In the genomic region with DNA sequence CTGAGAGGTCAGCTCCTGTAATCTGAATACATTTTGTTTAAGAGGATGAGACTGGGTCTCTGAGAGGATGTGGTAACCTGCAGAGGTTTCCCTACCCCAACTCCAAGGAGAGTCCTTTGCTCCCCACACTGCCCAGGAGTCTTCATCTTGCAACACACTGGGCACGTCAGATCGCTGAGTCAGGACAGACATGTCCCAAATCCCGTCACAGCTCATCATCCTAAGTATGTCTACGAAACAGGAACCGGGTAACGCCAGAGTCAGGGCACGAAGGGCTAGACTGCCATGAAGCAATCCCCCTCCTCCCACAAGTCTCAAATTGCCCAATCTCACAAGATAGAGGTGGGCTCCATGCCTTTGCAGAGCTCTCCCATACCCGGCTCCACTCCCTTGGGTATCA, we compare ENCODE assay signal across 8 mouse cellular contexts. TPM values are rescaled to one million over a fixed set of nuclear protein-coding genes. Genes with fewer than 3 reads are reported as not detected.
DNase-seq lines count a peak whose midpoint lies in the region; ATAC-seq and TF ChIP-seq lines count a peak whose summit lies in the region.
"Had no signal": no experiment of that assay in that cellular context is flagged by ENCODE, and none has a peak within 500 bp of the region (broad histone marks: within the 10 kb centered on the region; RNA-seq: fewer than 3 reads in every experiment).

No protein-coding gene starts in this region.

- H3K36me3 ChIP-seq in intestine, embryonic 15.5 days, result peaks cover 20% of the 10 kb centered on the region
- H3K36me3 ChIP-seq in intestine, embryonic 16.5 days (ENCODE audit: control insufficient read depth, insufficient read depth, low read length), result peaks cover 18% of the 10 kb centered on the region
- H3K36me3 ChIP-seq in CH12.LX (replicated peaks in 1 of 2; ENCODE audit: control insufficient read depth in 1 of 2, insufficient read depth in 1 of 2, low read length in 1 of 2), result peaks cover 43 to 55% of the 10 kb centered on the region in 2 experiments

- DNase-seq in CH12.LX (ENCODE audit: extremely low read depth), result peak; percentile 6
- DNase-seq in lung, postnatal 25 days (ENCODE audit: low spot score), result peak; percentile 10
- DNase-seq in urinary bladder, adult 2 months (ENCODE audit: low spot score), result no peak
- no peak for DNase-seq in layer of hippocampus, adult 18-20 months (ENCODE audit: low spot score in 2 of 2)
- DNase-seq: left cerebral cortex, postnatal 4 days had no signal

- TF ChIP-seq RAD21 in CH12.LX (IDR thresholded peaks at IDR 0.05; ENCODE audit: low read depth, low read length), result no peak

- no peak overlapping the region for H3K27ac ChIP-seq in intestine, embryonic 15.5 days
- H3K27ac ChIP-seq in intestine, embryonic 16.5 days (ENCODE audit: low read length), result no peak overlapping the region
- no peak overlapping the region for H3K27ac ChIP-seq in CH12.LX (ENCODE audit: insufficient read depth, low read depth)
- peak overlapping the region; percentile 17; the same call in 1 of the 2 replicates for H3K27ac ChIP-seq in bone marrow macrophage, adult 2 months (ENCODE audit: insufficient read depth, low read depth, low read length)

- H3K4me1 ChIP-seq in intestine, embryonic 15.5 days (replicated peaks), result peaks cover 20% of the 10 kb centered on the region
- peaks cover 18% of the 10 kb centered on the region for H3K4me1 ChIP-seq in intestine, embryonic 16.5 days (ENCODE audit: control insufficient read depth, insufficient read depth, low read length)
- H3K4me1 ChIP-seq in CH12.LX (ENCODE audit: control insufficient read depth in 1 of 2, insufficient read depth in 2 of 2), result peaks cover 18 to 30% of the 10 kb centered on the region in 2 experiments
- peaks cover 38% of the 10 kb centered on the region for H3K4me1 ChIP-seq in bone marrow macrophage, adult 2 months (ENCODE audit: control insufficient read depth, insufficient read depth, low read length)

- no peak for ATAC-seq in intestine, embryonic 15.5 days
- no peak for ATAC-seq in intestine, embryonic 16.5 days

- H3K4me2 ChIP-seq in intestine, embryonic 15.5 days (replicated peaks), result peak overlapping the region; percentile 76; the same call in 1 of the 2 replicates
- no peak overlapping the region for H3K4me2 ChIP-seq in intestine, embryonic 16.5 days (ENCODE audit: low read depth, low read length)
- H3K4me2 ChIP-seq in CH12.LX (ENCODE audit: insufficient read depth, low read depth, poor library complexity, severe bottlenecking), result no peak overlapping the region

- TF ChIP-seq EP300 in CH12.LX (IDR thresholded peaks at IDR 0.05; ENCODE audit: low read length), result no peak

- 0 out of 2 replicates have a peak, but pooled peaks cover 3% of the 10 kb centered on the region for H3K79me2 ChIP-seq in CH12.LX (replicated peaks; ENCODE audit: control insufficient read depth, extremely low read depth, insufficient read depth, poor library complexity, severe bottlenecking)

- H3K4me3 ChIP-seq in intestine, embryonic 15.5 days (replicated peaks), result no peak overlapping the region
- no peak overlapping the region for H3K4me3 ChIP-seq in intestine, embryonic 16.5 days (ENCODE audit: low read length)
- H3K4me3 ChIP-seq in CH12.LX (replicated peaks in 1 of 3; ENCODE audit: low read depth in 2 of 3, low read length in 2 of 3, poor library complexity in 1 of 3), result no peak overlapping the region
- H3K4me3 ChIP-seq in bone marrow macrophage, adult 2 months (ENCODE audit: insufficient read depth, low read length), result no peak overlapping the region

- no peak for TF ChIP-seq POLR2A in CH12.LX (IDR thresholded peaks at IDR 0.05; ENCODE audit: low read depth, low read length)
- TF ChIP-seq POLR2A in bone marrow macrophage, adult 2 months (IDR thresholded peaks at IDR 0.05; ENCODE audit: borderline replicate concordance, low read depth, low read length), result no peak

- H3K9ac ChIP-seq in intestine, embryonic 15.5 days, result no peak overlapping the region
- no peak overlapping the region for H3K9ac ChIP-seq in intestine, embryonic 16.5 days (ENCODE audit: low read depth, low read length)
- no peak overlapping the region for H3K9ac ChIP-seq in CH12.LX (ENCODE audit: insufficient read depth, low read depth)

- no peaks in the 10 kb centered on the region for H3K27me3 ChIP-seq in intestine, embryonic 15.5 days (replicated peaks)
- no peaks in the 10 kb centered on the region for H3K27me3 ChIP-seq in intestine, embryonic 16.5 days (replicated peaks; ENCODE audit: control insufficient read depth, insufficient read depth, low read length)
- H3K27me3 ChIP-seq in CH12.LX (replicated peaks), result peaks cover 13% of the 10 kb centered on the region

- in situ Hi-C loops in CH12.LX (cut with MboI; ENCODE audit: low pct_ligation_motif_present, low pct_unique_long_range_greater_than_20kb, low sequenced_read_pairs), result no loop called here

- 82% methylated on average over 8 of the region's 8 CpGs for WGBS in intestine, embryonic 15.5 days
- 83% methylated on average over 8 of the region's 8 CpGs for WGBS in intestine, embryonic 16.5 days

- H3K9me3 ChIP-seq in intestine, embryonic 15.5 days, result no peaks in the 10 kb centered on the region
- H3K9me3 ChIP-seq in intestine, embryonic 16.5 days (ENCODE audit: control insufficient read depth, low read length), result no peaks in the 10 kb centered on the region
- no peaks in the 10 kb centered on the region for H3K9me3 ChIP-seq in CH12.LX (replicated peaks; ENCODE audit: low read length)

- dilution Hi-C loops in CH12.LX (cut with MboI; ENCODE audit: extremely low pct_ligation_motif_present, extremely low pct_unique_long_range_greater_than_20kb, low sequenced_read_pairs), result no loop called here

- no peak for TF ChIP-seq CTCF in CH12.LX (conservative IDR thresholded peaks at IDR 0.05 in 1 of 2, IDR thresholded peaks at IDR 0.05 in 1 of 2; ENCODE audit: low read depth in 2 of 2, low read length in 2 of 2)
- TF ChIP-seq CTCF in bone marrow macrophage, adult 2 months (IDR thresholded peaks at IDR 0.05; ENCODE audit: low read depth, low read length), result no peak

TF ChIP-seq in CH12.LX, 34 proteins besides CTCF, POLR2A, EP300 and RAD21:
- TF ChIP-seq MAFK (IDR thresholded peaks at IDR 0.05; ENCODE audit: insufficient replicate concordance, low read length), result 0 out of 2 replicates have a peak, but pooled peaks have one; percentile 17
- TF ChIP-seq KAT2A (IDR thresholded peaks at IDR 0.05; ENCODE audit: insufficient replicate concordance, low read length), result no peak

RNA-seq across cellular contexts. Expression of a gene that starts 2.5 kb away (rescaled TPM):
- polyA plus RNA-seq in intestine, embryonic 15.5 days (2015; fragmentation: Nextera tagmentation; extraction: Ambion mirVana), result 90.3 and 94.7 TPM in 2 replicates
- 78.4 and 82.6 TPM in 2 replicates for polyA plus RNA-seq in intestine, embryonic 16.5 days (2015; fragmentation: Nextera tagmentation; extraction: Ambion mirVana)
- 39.6 and 44.5 TPM in 2 replicates for total RNA-seq in CH12.LX (2012; rRNA removed)
- total RNA-seq in CH12.LX (2014; rRNA removed), result 22.9 and 26.5 TPM in 2 replicates
- polyA plus RNA-seq in CH12.LX (2012; ENCODE audit: insufficient read length, low read depth), result 43.7 and 55.5 TPM in 2 replicates
- polyA plus RNA-seq in bone marrow macrophage, adult 2 months (2012; ENCODE audit: insufficient read depth, insufficient read length, missing spikeins), result 105 and 109 TPM in 2 replicates
- 64.9 and 79.5 TPM in 2 replicates for polyA plus RNA-seq in urinary bladder, adult 2 months (2012; rRNA removed)
- 100 to 1,000 TPM; 142 to 166 TPM for total RNA-seq in layer of hippocampus, adult 18-20 months (2021)

RNA-seq across cellular contexts. Expression of a gene that starts 46.5 kb away (rescaled TPM):
- 1.3 TPM in 2 replicates for polyA plus RNA-seq in intestine, embryonic 15.5 days (2015; fragmentation: Nextera tagmentation; extraction: Ambion mirVana)
- 1.3 and 1.4 TPM in 2 replicates for polyA plus RNA-seq in intestine, embryonic 16.5 days (2015; fragmentation: Nextera tagmentation; extraction: Ambion mirVana)
- 0.04 TPM in 1 of 2 replicates, not detected in the other for total RNA-seq in CH12.LX (2012; rRNA removed)
- total RNA-seq in CH12.LX (2014; rRNA removed), result not detected in 2 replicates
- polyA plus RNA-seq in CH12.LX (2012; ENCODE audit: insufficient read length, low read depth), result not detected in 2 replicates
- not detected in 2 replicates for polyA plus RNA-seq in bone marrow macrophage, adult 2 months (2012; ENCODE audit: insufficient read depth, insufficient read length, missing spikeins)
- 5.7 and 7.5 TPM in 2 replicates for polyA plus RNA-seq in urinary bladder, adult 2 months (2012; rRNA removed)
- 10 to 100 TPM; 19.0 to 21.5 TPM for total RNA-seq in layer of hippocampus, adult 18-20 months (2021)

Comparison
In these comparisons a context has a peak if more than half of its experiments do, and no peak if none do; other contexts are left out.
1. DNase-seq: peak in CH12.LX (single experiment) and lung, postnatal 25 days (single experiment); none in urinary bladder, adult 2 months (single experiment) and layer of hippocampus, adult 18-20 months (0 of 2).